Mouse (Mus musculus) forebrain, postnatal 0 days (tissue): Measurements from ENCODE around the gene Eif3i. TPM values are rescaled to one million over a fixed set of nuclear protein-coding genes. Genes with fewer than 3 reads are reported as not detected.
A peak's percentile ranks its signal among the peaks of the same experiment; 100 is the strongest.

Experiments
- ATAC-seq: fragments of 200-750 bp; cut with Nextera tagmentation; 2 replicates; pipeline ENCODE4 v1.8.0; 2017; ENCODE audit warnings: mild to moderate bottlenecking, moderate library complexity
- DNase-seq: peaks from one replicate; pipeline ENCODE4 v3.0.0-alpha.2; 2015
- H3K27ac ChIP-seq: fragments of 300-500 bp; sonication (generic); 2 replicates; pipeline ENCODE4 v1.5.1; 2014; ENCODE audit warnings: low read depth, mild to moderate bottlenecking, antibody characterized with exemption, low read length, moderate library complexity, mixed read lengths
- H3K27me3 ChIP-seq: fragments of 300-500 bp; sonication (generic); 2 replicates; pipeline ENCODE4 v1.6.1; 2014; ENCODE audit warnings: mild to moderate bottlenecking, low read length, mixed read lengths; ENCODE audit not compliant: insufficient read depth
- H3K36me3 ChIP-seq: fragments of 300-500 bp; sonication (generic); 2 replicates; pipeline ENCODE4 v1.6.1; 2014; ENCODE audit warnings: mild to moderate bottlenecking, moderate library complexity; ENCODE audit not compliant: insufficient read depth
- H3K4me1 ChIP-seq: fragments of 300-500 bp; sonication (generic); 2 replicates; pipeline ENCODE4 v1.6.1; 2014; ENCODE audit warnings: antibody characterized with exemption; ENCODE audit not compliant: insufficient read depth
- H3K4me2 ChIP-seq: fragments of 300-500 bp; sonication (generic); 2 replicates; pipeline ENCODE4 v1.6.1; 2014; ENCODE audit warnings: low read depth, mild to moderate bottlenecking, moderate library complexity
- H3K4me3 ChIP-seq: fragments of 300-500 bp; sonication (generic); 2 replicates; pipeline ENCODE4 v1.5.1; 2014; ENCODE audit warnings: low read depth, low read length, mixed read lengths
- H3K9ac ChIP-seq: fragments of 300-500 bp; sonication (generic); 2 replicates; pipeline ENCODE4 v1.6.1; 2014; ENCODE audit warnings: mild to moderate bottlenecking
- H3K9me3 ChIP-seq: fragments of 300-500 bp; sonication (generic); 2 replicates; pipeline ENCODE4 v1.6.1; 2016; ENCODE audit warnings: low read length
- CTCF ChIP-seq: sonication (generic); IDR thresholded peaks from 2 replicates; pipeline ENCODE4 v1.5.1; 2016; ENCODE audit warnings: antibody characterized with exemption, control low read depth, low read depth
- WGBS: fragments of 180-500 bp; shearing (Covaris S2); extraction: QIAGEN DNeasy Blood & Tissue Kit; methylation state at CpG from one replicate; pipeline ENCODE4 v1.1.7; 2014; 5-methylcytosine and 5-hydroxymethylcytosine counted together
- polyA plus RNA-seq: library from polyadenylated mRNA; unstranded; fragments of >200 nt; fragmentation: Nextera tagmentation; extraction: Ambion mirVana; gene quantifications from 2 replicates; pipeline ENCODE4 v1.2.1, GENCODE M21; 2015
- total RNA-seq: library from RNA; depleted of rRNA; stranded (reverse); fragments of >200 nt; gene quantifications from 2 replicates; pipeline ENCODE4 v1.2.3, GENCODE M21; 2014

Eif3i gene
- total and polyA plus RNA-seq, 2 experiments from 2014 or later, result 226 to 255 TPM

DNA sequence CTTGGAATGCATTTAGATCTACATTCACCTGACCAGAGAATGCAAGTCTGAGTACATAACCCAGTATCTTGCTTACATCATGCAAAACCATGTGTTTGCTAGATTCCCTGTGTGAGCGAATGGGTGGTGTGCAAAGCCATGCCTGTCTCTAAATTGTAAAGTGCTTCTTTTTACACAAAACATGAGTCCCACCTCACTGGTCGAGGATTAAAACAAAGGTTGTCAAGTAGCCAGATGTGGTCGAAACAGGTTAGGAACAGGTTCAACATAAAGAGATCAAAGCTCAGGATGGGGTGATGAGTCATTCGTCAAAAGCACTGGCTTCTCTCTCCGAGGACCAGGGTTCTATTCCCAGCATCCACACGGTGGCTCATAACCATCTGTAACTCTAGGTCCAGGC lies 35.3 kb downstream of the Eif3i start:
- no peak for TF ChIP-seq CTCF
- no peaks in the 10 kb centered on the region for H3K9me3 ChIP-seq
- no peaks in the 10 kb centered on the region for H3K36me3 ChIP-seq
- H3K27me3 ChIP-seq, result no peaks in the 10 kb centered on the region
- H3K27ac ChIP-seq, result no peak overlapping the region
- H3K4me1 ChIP-seq, result no peaks in the 10 kb centered on the region
- DNase-seq (no peak), ATAC-seq (no peak)
- no peak overlapping the region for H3K9ac ChIP-seq
- H3K4me3 ChIP-seq, result no peak overlapping the region
- H3K4me2 ChIP-seq, result no peak overlapping the region
- 80% methylated on average over 6 of the region's 6 CpGs for WGBS

DNA sequence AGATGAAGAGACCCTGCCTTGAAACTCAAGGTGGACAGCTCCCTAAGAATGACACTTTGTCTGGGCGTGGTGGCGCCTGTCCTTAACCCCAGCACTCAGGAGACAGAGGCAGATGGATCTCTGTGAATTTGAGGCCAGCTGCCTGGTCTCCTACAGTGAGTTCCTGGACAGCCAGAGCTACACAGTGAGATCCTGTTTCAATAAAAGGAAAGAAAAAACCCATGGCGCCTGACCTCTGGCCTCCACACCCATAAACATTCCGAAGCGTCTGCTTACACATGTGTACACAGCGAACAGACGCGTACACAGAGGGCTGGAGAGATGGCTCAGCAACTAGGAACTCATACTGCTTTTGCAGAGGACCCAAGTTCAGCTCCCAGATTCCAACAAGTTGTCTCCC lies 36.7 kb downstream of the Eif3i start:
- H3K27ac ChIP-seq, result no peak overlapping the region
- DNase-seq (no peak), ATAC-seq (no peak)
- H3K27me3 ChIP-seq, result no peaks in the 10 kb centered on the region
- WGBS, result 83% methylated on average over 8 of the region's 8 CpGs
- H3K4me1 ChIP-seq, result no peaks in the 10 kb centered on the region
- no peak overlapping the region for H3K9ac ChIP-seq
- H3K4me3 ChIP-seq, result no peak overlapping the region
- TF ChIP-seq CTCF, result no peak
- H3K4me2 ChIP-seq, result no peak overlapping the region
- H3K36me3 ChIP-seq, result no peaks in the 10 kb centered on the region
- no peaks in the 10 kb centered on the region for H3K9me3 ChIP-seq

DNA sequence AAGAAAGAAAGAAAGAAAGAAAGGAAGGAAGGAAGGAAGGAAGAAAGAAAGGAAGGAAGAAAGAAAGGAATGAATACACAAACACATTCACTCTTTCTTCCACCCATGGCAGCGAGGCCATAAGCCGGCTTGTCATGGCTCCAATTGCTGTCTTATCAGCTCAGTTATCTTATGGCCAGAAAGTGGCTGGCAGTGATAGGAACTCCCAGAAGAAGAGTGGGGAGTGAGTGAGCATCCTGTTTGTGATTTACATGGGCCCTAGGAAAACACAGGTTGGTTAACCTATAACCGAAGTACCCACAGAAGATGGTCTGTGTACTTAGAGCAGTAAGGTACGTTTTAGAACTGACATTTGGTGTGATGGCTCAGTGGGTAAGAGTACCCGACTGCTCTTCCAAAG lies 39.3 kb downstream of the Eif3i start:
- 89% methylated on average over 5 of the region's 5 CpGs for WGBS
- H3K9ac ChIP-seq, result no peak overlapping the region
- no peaks in the 10 kb centered on the region for H3K36me3 ChIP-seq
- TF ChIP-seq CTCF, result no peak
- no peaks in the 10 kb centered on the region for H3K4me1 ChIP-seq
- no peaks in the 10 kb centered on the region for H3K27me3 ChIP-seq
- H3K4me2 ChIP-seq, result no peak overlapping the region
- no peaks in the 10 kb centered on the region for H3K9me3 ChIP-seq
- no peak for DNase-seq
- H3K27ac ChIP-seq, result no peak overlapping the region
- H3K4me3 ChIP-seq, result no peak overlapping the region
- no peak for ATAC-seq

DNA sequence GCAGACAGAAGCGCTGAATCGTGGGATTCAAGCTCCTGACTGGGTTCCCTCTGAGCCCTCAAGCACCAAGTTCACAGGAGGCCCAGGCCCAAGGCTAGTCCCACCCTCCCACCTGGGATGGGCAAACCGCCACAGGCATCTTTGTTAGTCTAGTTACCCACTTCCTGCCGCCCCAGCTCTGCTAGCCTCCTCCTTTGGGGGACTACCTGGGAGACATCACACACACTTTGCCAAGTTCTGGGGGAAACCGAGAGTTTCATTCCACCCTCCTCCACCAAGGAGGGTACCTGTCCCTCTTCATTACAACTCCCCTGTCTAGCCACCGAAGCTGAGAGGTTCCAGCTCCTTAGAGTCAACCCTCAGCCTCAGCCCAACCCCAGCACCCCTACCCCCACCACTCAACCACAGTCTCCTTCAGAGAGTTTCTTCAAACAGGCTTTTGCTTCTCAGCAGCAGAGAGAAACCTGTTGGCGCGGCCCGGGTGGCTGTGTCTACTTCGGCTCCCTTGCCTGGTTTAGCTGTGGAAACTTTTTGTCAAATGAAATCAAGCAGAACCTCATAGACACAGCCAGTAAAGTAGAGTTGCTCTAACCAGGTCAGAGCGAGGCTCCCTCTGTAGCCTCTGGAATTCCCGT lies 42.0 kb downstream of the Eif3i start:
- Histone ChIP-seq H3K9ac (no peak overlapping the region), H3K4me2 (no peak overlapping the region), H3K27me3 (no peaks in the 10 kb centered on the region), H3K4me1 (0 out of 2 replicates have a peak, but pooled peaks cover 5% of the 10 kb centered on the region), H3K36me3 (no peaks in the 10 kb centered on the region), H3K9me3 (no peaks in the 10 kb centered on the region), H3K4me3 (no peak overlapping the region), H3K27ac (no peak overlapping the region)
- no peak for ATAC-seq
- WGBS, result 88% methylated on average over 12 of the region's 12 CpGs
- DNase-seq, result no peak
- TF ChIP-seq CTCF, result no peak

DNA sequence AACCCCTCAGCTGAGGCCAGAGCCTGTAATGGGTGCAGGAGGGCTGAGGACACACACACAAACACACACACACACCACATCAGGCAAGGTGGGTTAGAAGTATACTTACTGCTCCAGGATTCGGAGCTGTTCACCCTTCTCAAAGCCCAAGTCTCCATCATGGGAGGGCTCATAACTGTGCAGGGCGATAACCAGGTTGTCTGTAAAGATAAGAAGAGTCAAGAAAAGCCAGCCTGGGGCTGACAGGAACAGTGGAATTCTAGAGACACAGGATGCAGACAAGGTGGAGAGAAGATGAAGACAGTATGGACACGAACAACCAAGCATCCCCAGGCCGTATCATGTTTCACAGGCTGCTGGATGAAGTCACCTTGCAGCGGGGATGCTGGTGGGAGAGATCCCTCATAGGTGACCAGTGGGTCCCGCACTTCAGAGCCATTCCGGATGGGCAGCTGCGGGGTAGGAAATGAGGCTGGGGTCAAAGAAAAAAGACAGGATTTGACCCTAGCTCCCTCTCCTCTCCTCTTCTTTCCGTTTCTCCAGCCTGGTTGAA lies 43.1 kb downstream of the Eif3i start:
- Histone ChIP-seq H3K27ac (0 out of 2 replicates have a peak overlapping the region, but pooled peaks have one; percentile 66), H3K36me3 (no peaks in the 10 kb centered on the region), H3K4me3 (no peak overlapping the region), H3K27me3 (no peaks in the 10 kb centered on the region), H3K9me3 (no peaks in the 10 kb centered on the region), H3K9ac (no peak overlapping the region), H3K4me1 (0 out of 2 replicates have a peak, but pooled peaks cover 5% of the 10 kb centered on the region), H3K4me2 (peak overlapping the region; percentile 89; the same call in 1 of the 2 replicates)
- TF ChIP-seq CTCF, result no peak
- 89% methylated on average over 9 of the region's 9 CpGs for WGBS
- DNase-seq (no peak), ATAC-seq (no peak)

DNA sequence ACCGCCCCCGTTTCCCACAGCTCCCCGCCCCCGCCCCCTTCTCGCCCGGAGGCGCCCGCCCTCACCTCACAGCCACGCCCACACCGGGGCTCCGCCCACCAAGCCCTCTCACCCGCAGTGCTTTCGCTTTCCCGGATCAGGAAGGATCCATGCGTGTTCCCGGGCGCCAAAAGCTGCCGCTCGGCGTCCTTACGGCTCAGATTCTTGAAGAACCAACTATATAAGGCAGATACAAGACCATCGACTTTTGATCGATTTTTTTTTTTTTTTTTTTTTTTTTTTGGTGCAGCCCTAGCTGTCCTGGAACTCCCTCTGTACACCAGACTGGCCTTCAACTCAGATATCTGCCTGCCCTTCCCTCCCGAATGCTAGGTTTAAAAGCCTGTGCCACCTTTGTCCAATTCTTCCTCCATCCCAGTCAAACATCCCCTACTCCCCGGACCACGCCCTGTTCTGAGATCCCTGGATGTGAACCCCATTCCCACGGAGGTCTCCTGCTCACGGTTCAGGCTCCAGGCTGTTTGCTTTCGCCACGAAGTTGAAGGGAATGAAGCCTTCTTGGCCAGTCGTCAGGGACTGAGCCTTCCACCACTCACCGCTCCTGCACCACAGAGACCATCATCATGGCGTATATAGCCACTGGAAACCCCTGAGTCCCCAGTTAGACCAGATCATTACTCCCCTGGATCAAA lies 43.8 kb downstream of the Eif3i start:
- Histone ChIP-seq H3K9me3 (no peaks in the 10 kb centered on the region), H3K4me1 (0 out of 2 replicates have a peak, but pooled peaks cover 5% of the 10 kb centered on the region)

More for the DNA sequence above, 43.8 kb downstream of the Eif3i start:
- 7% methylated on average over 33 of the region's 33 CpGs for WGBS
- Histone ChIP-seq H3K4me2 (peak overlapping the region; percentile 89), H3K36me3 (no peaks in the 10 kb centered on the region), H3K9ac (peak overlapping the region; percentile 63), H3K4me3 (peak overlapping the region; percentile 53), H3K27me3 (no peaks in the 10 kb centered on the region), H3K27ac (peak overlapping the region; percentile 66)
- ATAC-seq (peak; percentile 93), DNase-seq (peak; percentile 91)
- no peak for TF ChIP-seq CTCF
